Mouse (Mus musculus): ENCODE results near the gene Esf1. TPM values are rescaled to one million over a fixed set of nuclear protein-coding genes. Genes with fewer than 3 reads are reported as not detected.
"Not testable (repeated sequence)": the region's sequence is repeated elsewhere in the genome, so short reads cannot be mapped to it uniquely, and the experiment has no call there.

Esf1 gene
- polyA plus RNA-seq, 1 experiment from 2014 or later = 15.8 TPM

- no peak for ATAC-seq (ENCODE audit: low read depth)
- no peak for DNase-seq
- Histone ChIP-seq H3K27me3 (no peaks in the 10 kb centered on the region), H3K27ac (no peak overlapping the region), H3K9ac (no peak overlapping the region), H3K4me1 (replicated peaks) (peaks cover 27% of the 10 kb centered on the region), H3K36me3 (no peaks in the 10 kb centered on the region), H3K9me3 (replicated peaks) (no peaks in the 10 kb centered on the region), H3K4me3 (replicated peaks) (no peak overlapping the region), H3K4me2 (no peak overlapping the region)
- 83% methylated on average over 5 of the region's 5 CpGs for WGBS (ENCODE audit: insufficient replicate concordance)
Measured at GRCm38 (mm10) chr2:140093433-140093832, 76.9 kb downstream of the Esf1 start.

DNA sequence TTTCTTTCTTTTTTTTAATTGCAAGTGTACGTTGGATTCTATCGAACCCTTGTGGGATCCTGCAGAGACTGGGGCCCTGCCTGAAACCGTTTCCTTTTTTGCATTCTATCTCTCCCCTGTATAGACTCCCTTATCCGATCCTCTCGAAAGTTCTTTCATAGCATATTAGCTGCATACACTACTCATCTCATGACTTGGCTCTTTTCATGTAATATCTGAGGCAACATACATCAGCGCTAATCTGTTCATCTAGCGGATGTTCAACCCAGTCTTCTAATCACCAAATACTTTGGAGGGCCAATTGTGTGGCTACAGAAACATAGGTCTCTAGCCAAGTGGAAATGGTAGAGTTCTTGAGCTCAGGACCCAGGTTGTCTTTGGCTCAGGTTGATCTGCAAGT is 86.1 kb downstream of the Esf1 start:
- H3K4me2 ChIP-seq = no peak overlapping the region
- 64% methylated on average over 7 of the region's 7 CpGs for WGBS (ENCODE audit: insufficient replicate concordance)

DNA sequence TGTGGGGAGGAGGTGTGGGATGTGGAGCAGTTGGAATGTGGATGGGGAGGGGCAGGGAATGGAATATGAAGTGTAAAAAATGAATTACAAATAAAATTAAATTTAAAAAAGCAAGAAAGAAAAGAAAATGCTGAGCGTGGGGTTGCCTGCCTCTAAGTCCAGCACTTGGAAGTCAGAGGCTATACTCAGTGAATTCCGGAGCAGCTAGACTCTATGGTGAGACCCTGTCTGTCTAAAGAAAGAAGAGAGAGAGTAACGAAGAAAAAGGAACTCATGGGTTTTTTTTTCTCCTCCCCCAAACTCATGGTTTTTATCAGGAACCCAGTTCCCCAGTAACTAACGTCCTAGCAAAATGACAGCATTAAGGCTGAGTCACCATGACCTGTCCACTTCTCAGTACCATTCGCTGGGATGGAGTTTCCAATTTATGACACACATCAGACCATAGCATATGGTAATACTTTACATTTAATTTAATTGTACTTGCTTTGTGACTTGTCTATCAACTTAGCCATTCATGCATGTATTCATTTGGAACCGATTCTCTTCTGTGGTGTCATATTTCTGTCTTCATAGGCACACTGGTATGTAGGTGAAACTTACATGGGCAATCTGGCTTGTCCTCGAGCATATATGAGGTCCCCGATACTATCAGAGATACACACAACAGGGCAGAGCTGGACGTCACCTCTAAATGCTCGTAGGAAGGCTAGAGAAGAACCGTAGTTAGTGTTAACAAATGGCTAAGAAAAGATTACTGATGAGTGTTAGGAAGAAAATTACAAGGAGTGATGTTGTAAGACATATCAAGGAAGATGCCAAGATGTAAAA is 89.4 kb downstream of the Esf1 start:
- Histone ChIP-seq H3K9ac (peak overlapping the region; percentile 8; the same call in 1 of the 2 replicates), H3K4me1 (replicated peaks) (peaks cover 17% of the 10 kb centered on the region), H3K4me3 (replicated peaks) (no peak overlapping the region), H3K27ac (peak overlapping the region; percentile 66), H3K4me2 (no peak overlapping the region), H3K9me3 (replicated peaks) (no peaks in the 10 kb centered on the region), H3K27me3 (no peaks in the 10 kb centered on the region), H3K36me3 (no peaks in the 10 kb centered on the region)
- 61% methylated on average over 11 of the region's 11 CpGs for WGBS (ENCODE audit: insufficient replicate concordance)
- ATAC-seq (ENCODE audit: low read depth) = peak; percentile 89
- DNase-seq = peak; percentile 23

More for the DNA sequence above, 86.1 kb downstream of the Esf1 start:
- no peak for DNase-seq
- no peak overlapping the region for H3K27ac ChIP-seq
- no peaks in the 10 kb centered on the region for H3K9me3 ChIP-seq (replicated peaks)
- H3K27me3 ChIP-seq = no peaks in the 10 kb centered on the region
- H3K36me3 ChIP-seq = no peaks in the 10 kb centered on the region
- ATAC-seq (ENCODE audit: low read depth) = peak; percentile 47
- peaks cover 17% of the 10 kb centered on the region for H3K4me1 ChIP-seq (replicated peaks)
- H3K9ac ChIP-seq = no peak overlapping the region
- no peak overlapping the region for H3K4me3 ChIP-seq (replicated peaks)

DNA sequence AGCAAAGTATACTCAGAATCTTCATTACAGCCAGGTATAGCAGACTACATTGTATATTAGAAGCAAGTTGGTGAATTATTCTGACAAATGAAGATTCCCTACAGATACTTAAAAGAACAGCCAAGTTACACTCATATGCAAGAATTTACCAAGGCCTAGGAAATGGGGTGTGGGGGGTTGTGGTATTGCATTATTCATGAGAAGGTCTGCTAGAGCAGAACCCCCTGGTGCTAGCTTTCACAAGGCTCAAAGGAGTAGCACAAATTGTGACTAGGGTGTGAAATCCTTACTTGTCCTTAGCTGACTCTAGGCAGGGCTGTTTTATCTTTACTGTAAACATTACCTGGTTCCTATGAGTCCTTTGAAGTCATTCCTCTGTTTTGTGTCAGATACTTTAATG is 91.1 kb downstream of the Esf1 start:
- H3K27me3 ChIP-seq; DNase-seq; ATAC-seq (ENCODE audit: low read depth); H3K27ac ChIP-seq; H3K9me3 ChIP-seq (replicated peaks); H3K36me3 ChIP-seq; H3K9ac ChIP-seq; H3K4me3 ChIP-seq (replicated peaks); H3K4me2 ChIP-seq: not testable (repeated sequence)
- H3K4me1 ChIP-seq (replicated peaks) = peaks cover 14% of the 10 kb centered on the region

DNA sequence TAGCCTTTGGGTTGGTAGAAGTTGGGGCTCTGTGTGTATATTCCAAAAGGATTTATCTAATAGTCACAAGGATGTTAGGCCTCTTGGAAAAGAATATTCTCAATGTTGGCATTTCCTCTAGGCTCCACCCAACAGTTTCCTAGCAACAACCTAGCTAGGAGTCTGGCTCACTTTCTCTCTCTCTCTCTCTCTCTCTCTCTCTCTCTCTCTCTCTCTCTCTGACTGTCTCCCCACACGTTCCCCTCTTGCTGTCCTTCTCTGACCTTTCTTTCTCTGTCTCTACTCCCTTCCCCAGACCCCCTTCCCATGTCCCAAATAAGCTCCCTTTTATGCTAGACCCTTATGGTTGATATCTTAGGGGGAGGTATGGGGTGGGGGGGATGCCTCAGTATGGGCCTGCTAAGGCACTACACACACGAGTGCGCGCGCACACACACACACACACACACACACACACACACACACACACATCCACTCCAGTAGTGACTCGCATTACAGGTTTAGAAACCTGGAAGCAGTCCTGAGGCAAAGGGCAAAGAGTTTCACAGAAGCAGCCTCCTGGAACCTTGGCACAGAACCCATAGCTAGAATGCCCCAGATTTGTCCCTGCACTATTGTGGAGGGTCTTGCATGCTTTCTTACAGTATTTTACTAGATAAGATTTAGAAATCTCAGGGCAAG is 91.6 kb downstream of the Esf1 start:
- Histone ChIP-seq H3K27ac (no peak overlapping the region), H3K4me3 (replicated peaks) (no peak overlapping the region), H3K27me3 (no peaks in the 10 kb centered on the region; the same call in 1 of the 2 replicates), H3K9ac (no peak overlapping the region), H3K9me3 (replicated peaks) (no peaks in the 10 kb centered on the region), H3K36me3 (no peaks in the 10 kb centered on the region), H3K4me2 (no peak overlapping the region), H3K4me1 (replicated peaks) (peaks cover 12% of the 10 kb centered on the region)
- WGBS (ENCODE audit: insufficient replicate concordance) = 57% methylated on average over 6 of the region's 6 CpGs
- ATAC-seq (ENCODE audit: low read depth) = no peak
- DNase-seq = no peak

GRCm38 (mm10) chr2:140077476-140077875 is 92.9 kb downstream of the Esf1 start:
- DNase-seq (no peak), ATAC-seq (ENCODE audit: low read depth) (no peak)
- H3K4me2 ChIP-seq = no peak overlapping the region
- 38% methylated on average over 1 of the region's 1 CpGs for WGBS (ENCODE audit: insufficient replicate concordance)
- no peaks in the 10 kb centered on the region for H3K9me3 ChIP-seq (replicated peaks)
- no peak overlapping the region for H3K4me3 ChIP-seq (replicated peaks)
- H3K9ac ChIP-seq = no peak overlapping the region
- no peaks in the 10 kb centered on the region; the same call in 1 of the 2 replicates for H3K27me3 ChIP-seq
- no peak overlapping the region for H3K27ac ChIP-seq
- H3K36me3 ChIP-seq = no peaks in the 10 kb centered on the region
- peaks cover 12% of the 10 kb centered on the region for H3K4me1 ChIP-seq (replicated peaks)

DNA sequence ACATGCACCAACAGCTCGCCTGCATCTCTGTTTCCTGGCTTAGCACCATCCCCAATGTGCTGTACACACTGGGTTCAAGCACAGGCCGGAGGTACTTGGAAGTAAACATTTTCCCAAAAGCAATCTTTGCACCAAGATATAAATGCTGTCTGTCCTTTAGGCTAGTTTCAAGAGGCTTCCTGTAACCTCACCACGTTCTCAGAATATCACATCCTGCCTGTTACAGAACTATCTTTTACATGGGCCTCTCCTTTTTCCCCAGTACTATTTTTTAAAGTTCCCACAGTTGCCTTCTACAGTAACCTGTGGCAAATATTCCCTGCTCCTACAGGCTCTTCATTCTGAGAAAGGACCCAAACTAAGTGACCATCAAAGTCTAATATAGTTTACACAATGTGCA is 95.2 kb downstream of the Esf1 start:
- Histone ChIP-seq H3K4me1 (replicated peaks) (no peaks in the 10 kb centered on the region), H3K9ac (no peak overlapping the region), H3K36me3 (no peaks in the 10 kb centered on the region), H3K4me2 (no peak overlapping the region), H3K27ac (no peak overlapping the region), H3K4me3 (replicated peaks) (no peak overlapping the region), H3K27me3 (peaks cover 7% of the 10 kb centered on the region), H3K9me3 (replicated peaks) (no peaks in the 10 kb centered on the region)
- ATAC-seq (ENCODE audit: low read depth) (no peak), DNase-seq (no peak)
- 55% methylated on average over 3 of the region's 3 CpGs for WGBS (ENCODE audit: insufficient replicate concordance)

Other genes with a start within 250 kb of the Esf1 start
- 18.4 and 19.7 TPM in 2 replicates for gene Tasp1, start 103.8 kb downstream of the Esf1 start, polyA plus RNA-seq (2015; fragmentation: Nextera tagmentation; extraction: Ambion mirVana)
- gene Gm17374, start 18.5 kb downstream of the Esf1 start, polyA plus RNA-seq (2015; fragmentation: Nextera tagmentation; extraction: Ambion mirVana) = not detected in 2 replicates
- 11.4 and 12.4 TPM in 2 replicates for gene Ndufaf5, start 85 bp upstream of the Esf1 start, polyA plus RNA-seq (2015; fragmentation: Nextera tagmentation; extraction: Ambion mirVana)
- not detected in 2 replicates for gene Sel1l2, start 219.1 kb upstream of the Esf1 start, polyA plus RNA-seq (2015; fragmentation: Nextera tagmentation; extraction: Ambion mirVana)
- 11.5 and 11.8 TPM in 2 replicates for gene Macrod2, start 224.7 kb upstream of the Esf1 start, polyA plus RNA-seq (2015; fragmentation: Nextera tagmentation; extraction: Ambion mirVana)

Data from liver, embryonic 13.5 days (tissue).